Mouse (Mus musculus) cortical plate, adult 2 months (tissue): ENCODE data around the gene Bcr.

Experiments
- CTCF ChIP-seq: fragments of 200-500 bp; IDR thresholded peaks from 2 replicates; pipeline ENCODE4 v1.5.1; 2011; ENCODE audit warnings: mild to moderate bottlenecking, control low read depth, low read length; ENCODE audit not compliant: insufficient read depth; ENCODE audit errors: extremely low read depth
- POLR2A ChIP-seq: fragments of 200-500 bp; IDR thresholded peaks from 2 replicates; pipeline ENCODE4 v1.6.1; 2011; ENCODE audit warnings: mild to moderate bottlenecking, low read length, control low read depth; ENCODE audit not compliant: insufficient read depth; ENCODE audit errors: extremely low read depth

- no peak for TF ChIP-seq POLR2A
- no peak for TF ChIP-seq CTCF
Observed at GRCm38 (mm10) chr10:75116842-75117457, 56.6 kb downstream of the Bcr start.
